Mouse (Mus musculus) E14TG2a.4 (cell line): Measurements from ENCODE around the gene Kif5c.

Experiments
- H3K27me3 ChIP-seq: 2 replicates; pipeline ENCODE4 v1.6.1; 2014; ENCODE audit warnings: low read length, control low read depth; ENCODE audit not compliant: insufficient read depth
- H3K36me3 ChIP-seq: 2 replicates; pipeline ENCODE4 v1.6.1; 2014; ENCODE audit warnings: low read length, control low read depth; ENCODE audit not compliant: insufficient read depth
- H3K4me1 ChIP-seq: replicated peaks from 2 replicates; pipeline ENCODE4 v1.6.1; 2014; ENCODE audit warnings: low read depth, low read length, control low read depth
- H3K4me3 ChIP-seq: replicated peaks from 2 replicates; pipeline ENCODE4 v1.5.1; 2014; ENCODE audit warnings: mild to moderate bottlenecking, low read length
- H3K9me3 ChIP-seq: 2 replicates; pipeline ENCODE4 v1.6.1; 2014; ENCODE audit warnings: low read length, control low read depth
- CTCF ChIP-seq: conservative IDR thresholded peaks from 2 replicates; pipeline ENCODE4 v1.5.1; 2014; ENCODE audit warnings: low read length
- NANOG ChIP-seq: IDR thresholded peaks from 2 replicates; pipeline ENCODE4 v1.6.1; 2014; ENCODE audit warnings: borderline replicate concordance, low read length, mixed read lengths
- POU5F1 ChIP-seq: IDR thresholded peaks from 2 replicates; pipeline ENCODE4 v1.6.1; 2014; ENCODE audit warnings: low read length, borderline replicate concordance

The Kif5c gene

GRCm38 (mm10) chr2:49618829-49619718 is at the start of gene Kif5c:
Gene Kif5c, plus strand, starts transcription at chr2:49619298.
- Histone ChIP-seq H3K9me3 (no peaks in the 10 kb centered on the region), H3K36me3 (no peaks in the 10 kb centered on the region), H3K4me3 (peak within 1 kb of the TSS; percentile 97), H3K27me3 (peaks cover 23% of the 10 kb centered on the region), H3K4me1 (peaks cover 20% of the 10 kb centered on the region)
- TF ChIP-seq CTCF (no peak), NANOG (no peak), POU5F1 (no peak)

GRCm38 (mm10) chr2:49569862-49570777 is 49.0 kb upstream of the Kif5c start:
- peaks cover 23% of the 10 kb centered on the region for H3K4me1 ChIP-seq
- no peaks in the 10 kb centered on the region for H3K9me3 ChIP-seq
- H3K4me3 ChIP-seq, result no peak overlapping the region
- H3K36me3 ChIP-seq, result no peaks in the 10 kb centered on the region
- TF ChIP-seq CTCF (no peak), POU5F1 (no peak), NANOG (no peak)
- H3K27me3 ChIP-seq, result no peaks in the 10 kb centered on the region; the same call in 1 of the 2 replicates

- TF ChIP-seq CTCF (no peak), NANOG (no peak), POU5F1 (no peak)
- H3K27me3 ChIP-seq, result no peaks in the 10 kb centered on the region; the same call in 1 of the 2 replicates
- H3K36me3 ChIP-seq, result no peaks in the 10 kb centered on the region
- no peak overlapping the region for H3K4me3 ChIP-seq
- peaks cover 23% of the 10 kb centered on the region for H3K4me1 ChIP-seq
- no peaks in the 10 kb centered on the region for H3K9me3 ChIP-seq
Measured at GRCm38 (mm10) chr2:49570778-49571101, 48.4 kb upstream of the Kif5c start.

- no peaks in the 10 kb centered on the region for H3K36me3 ChIP-seq
- H3K9me3 ChIP-seq, result no peaks in the 10 kb centered on the region
- TF ChIP-seq CTCF (no peak), NANOG (no peak), POU5F1 (no peak)
- peaks cover 23% of the 10 kb centered on the region for H3K4me1 ChIP-seq
- no peak overlapping the region for H3K4me3 ChIP-seq
- H3K27me3 ChIP-seq, result no peaks in the 10 kb centered on the region; the same call in 1 of the 2 replicates
Measured at GRCm38 (mm10) chr2:49571159-49571920, 47.8 kb upstream of the Kif5c start.

- TF ChIP-seq CTCF (no peak), POU5F1 (no peak), NANOG (no peak)
- H3K4me3 ChIP-seq, result no peak overlapping the region
- peaks cover 23% of the 10 kb centered on the region for H3K4me1 ChIP-seq
- H3K27me3 ChIP-seq, result no peaks in the 10 kb centered on the region; the same call in 1 of the 2 replicates
- H3K9me3 ChIP-seq, result no peaks in the 10 kb centered on the region
- no peaks in the 10 kb centered on the region for H3K36me3 ChIP-seq
Measured at GRCm38 (mm10) chr2:49572111-49572642, 46.9 kb upstream of the Kif5c start.

- TF ChIP-seq CTCF (no peak), POU5F1 (no peak), NANOG (no peak)
- no peaks in the 10 kb centered on the region for H3K36me3 ChIP-seq
- H3K27me3 ChIP-seq, result no peaks in the 10 kb centered on the region; the same call in 1 of the 2 replicates
- H3K4me1 ChIP-seq, result peaks cover 23% of the 10 kb centered on the region
- H3K4me3 ChIP-seq, result no peak overlapping the region
- no peaks in the 10 kb centered on the region for H3K9me3 ChIP-seq
Measured at GRCm38 (mm10) chr2:49572684-49573083, 46.4 kb upstream of the Kif5c start.

GRCm38 (mm10) chr2:49573282-49573681 is 45.8 kb upstream of the Kif5c start:
- Histone ChIP-seq H3K9me3 (no peaks in the 10 kb centered on the region), H3K27me3 (no peaks in the 10 kb centered on the region; the same call in 1 of the 2 replicates), H3K4me3 (no peak overlapping the region), H3K36me3 (no peaks in the 10 kb centered on the region), H3K4me1 (peaks cover 23% of the 10 kb centered on the region)
- TF ChIP-seq POU5F1 (no peak), CTCF (no peak), NANOG (peak; percentile 51; the same call in 1 of the 2 replicates)

- Histone ChIP-seq H3K4me1 (peaks cover 3% of the 10 kb centered on the region; the same call in 1 of the 2 replicates), H3K36me3 (no peaks in the 10 kb centered on the region), H3K4me3 (no peak overlapping the region), H3K9me3 (no peaks in the 10 kb centered on the region), H3K27me3 (no peaks in the 10 kb centered on the region)
- no peak for TF ChIP-seq POU5F1
- no peak for TF ChIP-seq NANOG
- no peak for TF ChIP-seq CTCF
Measured at GRCm38 (mm10) chr2:49580585-49580984, 38.5 kb upstream of the Kif5c start.
